Mouse (Mus musculus) embryonic fibroblast, embryonic 13.5 days (primary cell): ENCODE measurements around the gene Bhlhe40. TPM values are rescaled to one million over a fixed set of nuclear protein-coding genes. Genes with fewer than 3 reads are reported as not detected.

ENCODE experiments used
- H3K27ac ChIP-seq: 2 replicates; pipeline ENCODE4 v1.5.1; 2012; ENCODE audit warnings: low read length, control low read depth, inconsistent platforms; ENCODE audit not compliant: insufficient read depth
- H3K4me1 ChIP-seq: 2 replicates; pipeline ENCODE4 v1.6.1; 2011; ENCODE audit warnings: low read length; ENCODE audit not compliant: control insufficient read depth, insufficient read depth
- H3K4me3 ChIP-seq: 2 replicates; pipeline ENCODE4 v1.5.1; 2011; ENCODE audit warnings: mild to moderate bottlenecking, control low read depth, low read length; ENCODE audit not compliant: insufficient read depth
- CTCF ChIP-seq: IDR thresholded peaks from 2 replicates; pipeline ENCODE4 v1.5.1; 2011; ENCODE audit warnings: mild to moderate bottlenecking, control low read depth, low read length, moderate library complexity, borderline replicate concordance; ENCODE audit not compliant: insufficient read depth
- POLR2A ChIP-seq: IDR thresholded peaks from 2 replicates; pipeline ENCODE4 v1.6.1; 2011; ENCODE audit warnings: low read depth, mild to moderate bottlenecking, control low read depth, low read length, moderate library complexity
- polyA plus RNA-seq: library from polyadenylated mRNA; stranded (reverse); fragments of >200 nt; gene quantifications from 2 replicates; pipeline ENCODE4 v1.2.4, GENCODE M21; 2011; ENCODE audit warnings: low read depth; ENCODE audit not compliant: missing spikeins, insufficient read length

Bhlhe40 gene
- polyA plus RNA-seq, 1 experiment = 61.3 TPM

- Histone ChIP-seq H3K4me3 (peak overlapping the region; percentile 91), H3K4me1 (peaks cover 19% of the 10 kb centered on the region), H3K27ac (peak overlapping the region; percentile 63; the same call in 1 of the 2 replicates)
- TF ChIP-seq POLR2A (no peak), CTCF (no peak)
These were observed 1.5 kb downstream of the Bhlhe40 start for GRCm38 (mm10) chr6:108661890-108662289.

GRCm38 (mm10) chr6:108662314-108663240 lies 2.1 kb downstream of the Bhlhe40 start:
- peak overlapping the region; percentile 91 for H3K4me3 ChIP-seq
- H3K27ac ChIP-seq = peak overlapping the region; percentile 63; the same call in 1 of the 2 replicates
- peaks cover 23% of the 10 kb centered on the region for H3K4me1 ChIP-seq
- TF ChIP-seq POLR2A (no peak), CTCF (no peak)

GRCm38 (mm10) chr6:108663241-108664194 lies 3.1 kb downstream of the Bhlhe40 start:
- Histone ChIP-seq H3K4me3 (peak overlapping the region; percentile 91), H3K4me1 (peaks cover 24% of the 10 kb centered on the region), H3K27ac (no peak overlapping the region)
- no peak for TF ChIP-seq POLR2A
- TF ChIP-seq CTCF = no peak

- Histone ChIP-seq H3K4me3 (peak overlapping the region; percentile 31), H3K27ac (peak overlapping the region; percentile 45; the same call in 1 of the 2 replicates), H3K4me1 (peaks cover 24% of the 10 kb centered on the region)
- no peak for TF ChIP-seq POLR2A
- no peak for TF ChIP-seq CTCF
These were observed 4.2 kb downstream of the Bhlhe40 start for GRCm38 (mm10) chr6:108664533-108665150.

GRCm38 (mm10) chr6:108665587-108665986 lies 5.2 kb downstream of the Bhlhe40 start:
- H3K4me3 ChIP-seq = no peak overlapping the region; the same call in 1 of the 2 replicates
- peaks cover 24% of the 10 kb centered on the region for H3K4me1 ChIP-seq
- H3K27ac ChIP-seq = peak overlapping the region; percentile 45; the same call in 1 of the 2 replicates
- TF ChIP-seq CTCF = no peak
- no peak; the same call in 1 of the 2 replicates for TF ChIP-seq POLR2A

- H3K4me3 ChIP-seq = no peak overlapping the region
- peaks cover 24% of the 10 kb centered on the region for H3K4me1 ChIP-seq
- TF ChIP-seq CTCF = no peak
- no peak for TF ChIP-seq POLR2A
- H3K27ac ChIP-seq = peak overlapping the region; percentile 12; the same call in 1 of the 2 replicates
These were observed 6.4 kb downstream of the Bhlhe40 start for GRCm38 (mm10) chr6:108666648-108667488.

GRCm38 (mm10) chr6:108667599-108668021 lies 7.2 kb downstream of the Bhlhe40 start:
- peaks cover 24% of the 10 kb centered on the region for H3K4me1 ChIP-seq
- TF ChIP-seq POLR2A (peak; percentile 3; the same call in 1 of the 2 replicates), CTCF (no peak)
- H3K27ac ChIP-seq = peak overlapping the region; percentile 48
- no peak overlapping the region for H3K4me3 ChIP-seq

GRCm38 (mm10) chr6:108668321-108668786 lies 7.9 kb downstream of the Bhlhe40 start:
- Histone ChIP-seq H3K27ac (peak overlapping the region; percentile 48), H3K4me1 (peaks cover 24% of the 10 kb centered on the region), H3K4me3 (no peak overlapping the region)
- TF ChIP-seq CTCF = no peak
- no peak for TF ChIP-seq POLR2A

GRCm38 (mm10) chr6:108670276-108670675 lies 9.8 kb downstream of the Bhlhe40 start:
- H3K4me3 ChIP-seq = no peak overlapping the region
- peaks cover 16% of the 10 kb centered on the region for H3K4me1 ChIP-seq
- TF ChIP-seq CTCF (no peak), POLR2A (no peak)
- H3K27ac ChIP-seq = no peak overlapping the region
